Mouse (Mus musculus) heart, embryonic 12.5 days (tissue): ENCODE measurements around the gene Sh3pxd2a. TPM values are rescaled to one million over a fixed set of nuclear protein-coding genes. Genes with fewer than 3 reads are reported as not detected.

Source experiments
- ATAC-seq: fragments of 200-750 bp; cut with Nextera tagmentation; 2 replicates; pipeline ENCODE4 v1.8.0; 2017; ENCODE audit warnings: moderate TSS enrichment, moderate library complexity; ENCODE audit not compliant: insufficient number of reproducible peaks, low FRiP score
- H3K27ac ChIP-seq: fragments of 300-500 bp; sonication (generic); 2 replicates; pipeline ENCODE4 v1.5.1; 2016; ENCODE audit warnings: mild to moderate bottlenecking, moderate library complexity; ENCODE audit not compliant: poor library complexity, severe bottlenecking
- H3K27me3 ChIP-seq: fragments of 300-500 bp; sonication (generic); replicated peaks from 2 replicates; pipeline ENCODE4 v1.6.1; 2016; ENCODE audit warnings: mild to moderate bottlenecking, moderate library complexity
- H3K36me3 ChIP-seq: fragments of 300-500 bp; sonication (generic); 2 replicates; pipeline ENCODE4 v1.6.1; 2016; ENCODE audit warnings: mild to moderate bottlenecking, moderate library complexity
- H3K4me1 ChIP-seq: fragments of 300-500 bp; sonication (generic); replicated peaks from 2 replicates; pipeline ENCODE4 v1.6.1; 2016; ENCODE audit warnings: mild to moderate bottlenecking
- H3K4me2 ChIP-seq: fragments of 300-500 bp; sonication (generic); 2 replicates; pipeline ENCODE4 v1.6.1; 2016; ENCODE audit warnings: mild to moderate bottlenecking, moderate library complexity
- H3K4me3 ChIP-seq: fragments of 300-500 bp; sonication (generic); 2 replicates; pipeline ENCODE4 v1.5.1; 2016; ENCODE audit warnings: mild to moderate bottlenecking
- H3K9ac ChIP-seq: fragments of 300-500 bp; sonication (generic); 2 replicates; pipeline ENCODE4 v1.6.1; 2016; ENCODE audit warnings: mild to moderate bottlenecking, moderate library complexity
- H3K9me3 ChIP-seq: fragments of 300-500 bp; sonication (generic); replicated peaks from 2 replicates; pipeline ENCODE4 v1.6.1; 2016; ENCODE audit warnings: mild to moderate bottlenecking, moderate library complexity
- WGBS: fragments of 180-500 bp; shearing (Covaris S2); methylation state at CpG from one replicate; pipeline ENCODE4 v1.1.7; 2016; 5-methylcytosine and 5-hydroxymethylcytosine counted together
- polyA plus RNA-seq: library from polyadenylated mRNA; unstranded; fragments of >200 nt; fragmentation: Nextera tagmentation; extraction: Ambion mirVana; gene quantifications from 2 replicates; pipeline ENCODE4 v1.2.1, GENCODE M21; 2016

Sh3pxd2a gene
- polyA plus RNA-seq, 1 experiment from 2014 or later = 6.2 TPM

DNA sequence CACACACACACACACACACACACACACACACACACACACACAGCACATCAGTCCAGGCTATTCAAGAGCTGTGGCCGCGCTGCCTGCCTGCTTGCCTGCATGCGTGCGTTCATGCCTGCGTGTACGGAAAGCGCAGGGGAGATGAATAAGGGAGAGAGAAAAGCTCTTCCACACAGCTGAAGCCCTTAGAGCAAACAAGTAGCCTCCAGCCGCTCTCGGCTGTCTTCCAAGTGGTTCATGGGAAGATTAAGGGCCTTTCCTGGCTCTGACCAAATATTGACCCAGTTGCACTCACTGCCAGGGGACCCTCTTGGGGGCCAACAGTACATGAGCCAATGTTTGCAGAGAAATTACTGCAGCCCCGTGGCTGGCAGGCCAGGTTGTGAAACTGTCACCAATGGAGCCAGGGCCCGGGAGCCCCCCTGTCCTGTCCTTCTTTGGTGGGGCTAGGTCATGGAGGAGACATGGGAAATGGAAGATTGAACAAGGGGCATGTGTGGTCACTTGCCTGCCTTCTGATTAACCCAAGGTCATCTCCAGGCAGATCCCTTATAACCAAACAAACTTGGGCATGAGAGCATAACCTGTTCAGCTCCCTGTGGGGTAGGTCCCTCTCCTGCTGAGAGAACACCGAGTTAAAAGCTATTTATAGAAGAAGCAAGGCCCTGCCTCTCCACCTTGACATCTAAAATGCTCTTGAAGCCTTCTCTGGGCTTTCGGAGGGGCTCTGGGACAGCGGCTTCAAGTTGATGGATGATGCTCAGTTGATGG lies 42.9 kb downstream of the Sh3pxd2a start:
- 59% methylated on average over 14 of the region's 14 CpGs for WGBS
- no peaks in the 10 kb centered on the region for H3K9me3 ChIP-seq
- peak overlapping the region; percentile 68 for H3K27ac ChIP-seq
- no peak overlapping the region for H3K4me3 ChIP-seq
- peaks cover 16% of the 10 kb centered on the region for H3K36me3 ChIP-seq
- peak overlapping the region; percentile 42; the same call in 1 of the 2 replicates for H3K9ac ChIP-seq
- H3K27me3 ChIP-seq = no peaks in the 10 kb centered on the region
- peaks cover 52% of the 10 kb centered on the region for H3K4me1 ChIP-seq
- ATAC-seq = no peak
- no peak overlapping the region for H3K4me2 ChIP-seq

GRCm38 (mm10) chr19:47420539-47420938 lies 43.7 kb downstream of the Sh3pxd2a start:
- no peak for ATAC-seq
- H3K36me3 ChIP-seq = peaks cover 16% of the 10 kb centered on the region
- H3K4me2 ChIP-seq = no peak overlapping the region
- no peak overlapping the region for H3K4me3 ChIP-seq
- H3K27me3 ChIP-seq = no peaks in the 10 kb centered on the region
- 77% methylated on average over 11 of the region's 11 CpGs for WGBS
- no peak overlapping the region for H3K9ac ChIP-seq
- 0 out of 2 replicates have a peak overlapping the region, but pooled peaks have one; percentile 68 for H3K27ac ChIP-seq
- H3K4me1 ChIP-seq = peaks cover 57% of the 10 kb centered on the region
- no peaks in the 10 kb centered on the region for H3K9me3 ChIP-seq

DNA sequence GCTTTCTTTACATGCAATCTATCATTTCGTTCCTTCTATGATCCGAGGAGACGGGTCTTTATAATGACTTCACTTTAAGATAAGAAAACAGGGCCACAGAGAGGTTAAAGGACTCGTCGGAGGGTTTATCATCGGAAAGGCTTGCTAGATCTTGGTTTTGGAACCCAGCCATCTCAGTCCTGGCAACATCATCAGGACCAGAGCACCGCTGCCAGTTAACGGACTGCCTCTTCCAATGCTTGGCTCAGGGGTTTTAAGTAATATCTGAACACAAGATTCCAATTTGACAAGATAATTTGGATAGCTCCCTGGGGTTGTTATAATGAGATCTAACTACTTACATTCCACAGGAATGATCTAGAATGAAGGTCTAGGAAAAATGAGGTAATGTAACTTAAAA lies 45.0 kb downstream of the Sh3pxd2a start:
- Histone ChIP-seq H3K27ac (no peak overlapping the region), H3K9ac (no peak overlapping the region), H3K27me3 (no peaks in the 10 kb centered on the region), H3K4me1 (peaks cover 69% of the 10 kb centered on the region), H3K36me3 (peaks cover 13% of the 10 kb centered on the region), H3K9me3 (no peaks in the 10 kb centered on the region), H3K4me2 (no peak overlapping the region), H3K4me3 (no peak overlapping the region)
- 38% methylated on average over 8 of the region's 8 CpGs for WGBS
- no peak for ATAC-seq

GRCm38 (mm10) chr19:47416161-47416560 lies 48.0 kb downstream of the Sh3pxd2a start:
- WGBS = 86% methylated on average over 12 of the region's 12 CpGs
- peaks cover 60% of the 10 kb centered on the region for H3K4me1 ChIP-seq
- no peaks in the 10 kb centered on the region for H3K27me3 ChIP-seq
- H3K4me3 ChIP-seq = no peak overlapping the region
- ATAC-seq = no peak
- no peak overlapping the region for H3K27ac ChIP-seq
- no peak overlapping the region for H3K9ac ChIP-seq
- H3K9me3 ChIP-seq = no peaks in the 10 kb centered on the region
- H3K36me3 ChIP-seq = peaks cover 4% of the 10 kb centered on the region; the same call in 1 of the 2 replicates
- H3K4me2 ChIP-seq = no peak overlapping the region

DNA sequence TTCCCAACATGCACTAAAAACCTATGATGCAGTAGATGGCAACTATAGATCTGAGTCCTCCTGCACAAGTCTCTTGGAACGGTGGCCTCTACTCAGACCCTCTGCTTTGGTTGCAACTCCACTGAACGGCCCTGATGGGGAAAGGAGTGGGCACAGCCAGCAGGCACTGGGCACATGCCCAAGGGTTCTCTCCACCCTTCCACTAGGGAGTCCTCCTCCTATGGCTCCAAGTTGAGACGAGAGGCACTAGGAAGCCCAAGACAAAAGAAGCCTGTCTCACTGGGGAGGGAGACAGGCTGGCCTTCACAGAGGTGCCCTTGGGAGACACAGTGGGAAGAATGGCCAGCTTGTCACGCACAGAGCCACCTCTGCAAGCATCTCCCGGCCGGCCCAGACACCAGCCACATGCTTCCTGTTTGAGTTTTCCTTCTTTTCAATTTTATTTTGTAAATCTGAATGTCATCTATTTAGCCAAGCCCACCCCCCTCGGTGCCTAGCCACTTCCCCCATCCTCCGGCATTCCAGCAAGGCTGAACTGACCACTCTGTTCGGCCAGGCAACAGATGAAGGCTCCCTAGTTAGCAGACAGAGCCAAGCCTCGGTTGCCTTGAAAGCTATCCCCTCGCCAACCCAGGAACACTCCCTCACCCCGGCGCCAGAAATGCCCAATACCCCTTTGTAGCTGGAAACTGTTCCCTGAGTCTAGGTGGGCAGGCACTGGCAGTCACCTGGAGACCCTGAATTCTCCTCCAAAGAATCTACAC lies 49.9 kb downstream of the Sh3pxd2a start:
- Histone ChIP-seq H3K9me3 (no peaks in the 10 kb centered on the region), H3K4me2 (no peak overlapping the region), H3K27ac (no peak overlapping the region), H3K4me3 (no peak overlapping the region), H3K4me1 (peaks cover 59% of the 10 kb centered on the region), H3K36me3 (peaks cover 4% of the 10 kb centered on the region; the same call in 1 of the 2 replicates), H3K27me3 (no peaks in the 10 kb centered on the region), H3K9ac (no peak overlapping the region)
- no peak for ATAC-seq
- 62% methylated on average over 13 of the region's 13 CpGs for WGBS

DNA sequence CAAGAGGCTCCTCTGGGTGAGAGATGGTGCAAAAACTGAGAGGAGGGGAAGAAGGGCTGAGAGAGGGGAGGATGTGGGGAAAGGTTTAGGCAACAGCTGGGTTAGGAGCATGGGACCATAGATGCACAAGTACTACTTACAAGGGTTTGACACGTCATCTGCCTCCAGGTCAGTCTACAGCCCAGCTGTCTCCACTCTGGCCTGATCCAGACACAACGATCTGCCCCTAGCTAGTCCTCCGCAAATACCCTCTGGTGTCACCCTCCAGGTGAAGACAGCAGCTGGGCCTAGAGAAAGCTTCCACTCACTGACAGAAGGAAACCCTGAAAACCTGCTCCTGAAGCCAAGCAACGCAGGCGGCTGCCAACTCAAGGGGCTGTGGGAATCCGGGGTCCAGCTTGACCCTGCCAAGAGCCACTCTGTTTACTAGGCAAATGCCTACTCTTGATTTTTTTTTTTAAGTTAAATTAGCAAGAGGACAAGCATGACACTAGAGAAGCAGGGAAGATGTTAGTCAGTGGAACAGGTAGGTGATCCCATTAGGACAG lies 50.7 kb downstream of the Sh3pxd2a start:
- 61% methylated on average over 6 of the region's 6 CpGs for WGBS
- Histone ChIP-seq H3K9ac (no peak overlapping the region), H3K4me3 (no peak overlapping the region), H3K36me3 (peaks cover 5% of the 10 kb centered on the region; the same call in 1 of the 2 replicates), H3K9me3 (no peaks in the 10 kb centered on the region), H3K27me3 (no peaks in the 10 kb centered on the region), H3K4me1 (peaks cover 61% of the 10 kb centered on the region), H3K27ac (no peak overlapping the region), H3K4me2 (no peak overlapping the region)
- ATAC-seq = no peak

DNA sequence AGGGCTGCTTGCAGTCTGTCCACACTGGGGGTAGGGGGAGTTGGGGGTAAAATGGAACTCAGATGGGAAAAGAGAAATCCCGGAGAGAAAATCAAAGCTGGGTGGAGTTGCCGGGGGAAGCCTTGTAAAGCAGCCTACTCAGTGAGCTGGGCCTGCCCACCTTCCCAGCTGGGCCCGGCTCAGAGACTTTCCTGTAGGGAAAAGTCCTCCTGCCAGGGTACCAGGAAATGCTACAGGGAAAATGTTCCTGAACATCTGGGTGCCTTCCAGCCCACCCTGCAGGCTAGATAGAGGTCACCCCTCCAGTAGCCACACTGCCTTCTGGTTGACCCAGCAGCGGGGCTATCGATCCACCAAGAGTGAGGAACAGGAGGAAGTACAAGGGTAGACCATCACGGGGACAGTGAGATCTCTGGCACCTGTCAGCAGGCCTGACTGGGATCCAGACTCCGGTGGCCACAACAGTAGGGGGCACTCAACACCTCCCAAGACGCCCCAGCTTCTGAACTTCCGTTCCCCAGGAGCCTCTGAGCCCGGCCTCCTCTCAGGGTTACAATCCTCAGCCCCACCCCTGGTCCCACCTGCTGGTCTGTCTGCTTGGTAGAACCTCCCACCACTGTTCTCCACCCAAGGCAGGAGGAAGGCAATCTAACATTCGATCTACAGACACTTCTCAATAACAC lies 51.5 kb downstream of the Sh3pxd2a start:
- peaks cover 57% of the 10 kb centered on the region for H3K4me1 ChIP-seq
- 63% methylated on average over 11 of the region's 11 CpGs for WGBS

GRCm38 (mm10) chr19:47410301-47410700 lies 53.9 kb downstream of the Sh3pxd2a start:
- no peak for ATAC-seq
- Histone ChIP-seq H3K4me1 (peaks cover 68% of the 10 kb centered on the region), H3K27me3 (no peaks in the 10 kb centered on the region), H3K27ac (no peak overlapping the region), H3K9me3 (peaks cover 5% of the 10 kb centered on the region; the same call in 1 of the 2 replicates), H3K9ac (no peak overlapping the region), H3K4me3 (no peak overlapping the region), H3K36me3 (peaks cover 20% of the 10 kb centered on the region; the same call in 1 of the 2 replicates), H3K4me2 (no peak overlapping the region)
- WGBS = 89% methylated on average over 6 of the region's 6 CpGs

More for the DNA sequence above, 51.5 kb downstream of the Sh3pxd2a start:
- ATAC-seq = no peak
- H3K9ac ChIP-seq = no peak overlapping the region; the same call in 1 of the 2 replicates
- no peak overlapping the region for H3K27ac ChIP-seq
- no peak overlapping the region for H3K4me2 ChIP-seq
- H3K4me3 ChIP-seq = no peak overlapping the region
- H3K36me3 ChIP-seq = peaks cover 12% of the 10 kb centered on the region; the same call in 1 of the 2 replicates
- no peaks in the 10 kb centered on the region for H3K27me3 ChIP-seq
- H3K9me3 ChIP-seq = peaks cover 5% of the 10 kb centered on the region; the same call in 1 of the 2 replicates

- H3K27ac ChIP-seq = no peak overlapping the region
- H3K27me3 ChIP-seq = no peaks in the 10 kb centered on the region
- H3K4me3 ChIP-seq = no peak overlapping the region
- peaks cover 20% of the 10 kb centered on the region; the same call in 1 of the 2 replicates for H3K36me3 ChIP-seq
- H3K4me1 ChIP-seq = peaks cover 56% of the 10 kb centered on the region
- ATAC-seq = no peak
- no peak overlapping the region for H3K4me2 ChIP-seq
- H3K9ac ChIP-seq = no peak overlapping the region
- peaks cover 5% of the 10 kb centered on the region; the same call in 1 of the 2 replicates for H3K9me3 ChIP-seq
Observed at GRCm38 (mm10) chr19:47409142-47409541, 55.1 kb downstream of the Sh3pxd2a start.

DNA sequence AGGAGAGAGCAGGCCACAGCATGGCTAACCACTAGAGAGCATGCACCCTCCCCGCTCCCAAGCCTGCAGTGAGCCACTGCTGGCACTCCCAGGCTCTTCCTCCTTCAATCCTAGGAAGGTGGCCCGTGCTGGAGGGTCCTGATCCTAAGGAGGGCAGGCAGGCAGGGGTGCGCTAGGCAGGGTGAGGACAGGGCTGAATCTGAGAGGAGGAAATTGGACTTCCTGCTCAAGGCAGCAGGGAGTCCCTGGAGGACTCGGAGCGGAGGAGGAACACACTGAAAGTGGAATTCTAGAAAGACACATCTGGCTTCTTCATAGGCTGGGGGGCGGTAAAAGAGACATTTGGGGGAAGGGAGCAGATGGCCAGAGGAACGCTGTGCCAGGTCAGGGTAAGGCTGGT lies 55.5 kb downstream of the Sh3pxd2a start:
- Histone ChIP-seq H3K4me2 (no peak overlapping the region), H3K4me3 (no peak overlapping the region), H3K27ac (peak overlapping the region; percentile 23; the same call in 1 of the 2 replicates), H3K9ac (no peak overlapping the region), H3K9me3 (peaks cover 5% of the 10 kb centered on the region; the same call in 1 of the 2 replicates), H3K36me3 (peaks cover 20% of the 10 kb centered on the region; the same call in 1 of the 2 replicates), H3K4me1 (peaks cover 56% of the 10 kb centered on the region), H3K27me3 (no peaks in the 10 kb centered on the region)
- 0 out of 2 replicates have a peak, but pooled peaks have one; percentile 16 for ATAC-seq
- 67% methylated on average over 7 of the region's 7 CpGs for WGBS
